Mouse (Mus musculus) left cerebral cortex, adult 2 months (tissue): ENCODE results near the gene Cd200. TPM values are rescaled to one million over a fixed set of nuclear protein-coding genes. Genes with fewer than 3 reads are reported as not detected.
"Not testable (repeated sequence)": the region's sequence is repeated elsewhere in the genome, so short reads cannot be mapped to it uniquely, and the experiment has no call there.

Experiments used
- DNase-seq, 2 experiments: peaks; one replicate each; pipeline ENCODE4 v3.0.0; 2021 to 2022; ENCODE audit warnings: low spot score in 2 of 2, mixed read lengths in 1 of 2; ENCODE audit errors: extremely low spot score in 1 of 2
- H3K27ac ChIP-seq: fragments of 200-600 bp; 2 replicates; pipeline ENCODE4 v1.8.1; 2022
- H3K4me3 ChIP-seq: fragments of 200-600 bp; 2 replicates; pipeline ENCODE4 v1.8.1; 2022
- CTCF ChIP-seq: fragments of 200-600 bp; IDR thresholded peaks from 2 replicates; pipeline ENCODE4 v1.8.1; 2022; ENCODE audit warnings: antibody characterized with exemption, mild to moderate bottlenecking, moderate library complexity
- intact Hi-C: fragments of 180-260 bp; cut with DNase I; formaldehyde crosslinking; loops from one replicate; pipeline ENCODE4 v1.15.1; 2025
- total RNA-seq, 2 experiments: library from RNA; stranded (reverse); gene quantifications; 2 replicates each; pipeline ENCODE4 v1.2.3; 2021

Cd200 gene
- total RNA-seq, 2 experiments from 2014 or later: 96.4 to 107 TPM

DNA sequence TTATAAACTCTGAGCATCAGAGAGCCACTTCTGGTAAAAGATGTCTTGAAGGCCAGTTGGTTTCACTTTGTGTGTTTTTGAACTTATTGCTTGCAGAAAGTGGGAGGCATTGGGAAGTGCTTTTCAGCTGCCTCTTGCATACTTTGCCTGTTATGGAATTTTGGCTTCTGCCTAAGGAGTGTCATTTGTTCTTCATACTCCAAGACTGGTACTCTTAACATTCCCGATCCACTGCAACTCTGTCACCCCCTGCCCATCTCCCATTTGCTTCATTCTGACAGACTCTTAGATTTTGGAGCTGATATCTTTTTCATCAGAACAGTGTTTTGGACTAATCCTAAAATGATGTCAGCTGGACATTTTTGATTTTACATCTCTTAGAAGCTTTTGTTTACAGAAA lies 51.7 kb downstream of the Cd200 start:
- no peak for TF ChIP-seq CTCF
- intact Hi-C loops: no loop called here

DNA sequence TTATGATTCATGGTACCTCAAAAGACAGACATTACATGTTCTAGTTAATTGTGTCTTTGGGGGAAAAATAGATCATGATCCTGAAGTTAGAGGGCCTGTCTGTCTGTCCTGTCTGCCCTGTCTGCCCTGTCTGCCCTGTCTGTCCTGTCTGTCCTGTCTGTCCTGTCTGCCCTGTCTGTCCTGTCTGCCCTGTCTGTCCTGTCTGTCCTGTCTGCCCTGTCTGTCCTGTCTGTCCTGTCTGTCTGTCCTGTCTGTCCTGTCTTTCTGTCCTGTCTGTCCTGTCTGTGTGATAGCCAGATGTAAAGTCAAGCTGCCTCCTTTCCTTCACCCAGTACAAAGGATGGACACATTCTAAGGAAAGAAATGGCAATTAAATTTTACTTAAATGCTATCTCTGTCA lies 56.0 kb downstream of the Cd200 start:
- intact Hi-C loops: no loop called here
- no peak for TF ChIP-seq CTCF
- DNase-seq: no peak
- Histone ChIP-seq H3K4me3 (no peak overlapping the region), H3K27ac (no peak overlapping the region)

More for the DNA sequence above, 51.7 kb downstream of the Cd200 start:
- Histone ChIP-seq H3K27ac (no peak overlapping the region; the same call in 1 of the 2 replicates), H3K4me3 (no peak overlapping the region)
- DNase-seq: no peak

GRCm38 (mm10) chr16:45350767-45351166 lies 58.1 kb downstream of the Cd200 start:
- H3K4me3 ChIP-seq: no peak overlapping the region
- H3K27ac ChIP-seq: no peak overlapping the region
- no peak for TF ChIP-seq CTCF
- DNase-seq: no peak
- intact Hi-C loops: no loop called here

DNA sequence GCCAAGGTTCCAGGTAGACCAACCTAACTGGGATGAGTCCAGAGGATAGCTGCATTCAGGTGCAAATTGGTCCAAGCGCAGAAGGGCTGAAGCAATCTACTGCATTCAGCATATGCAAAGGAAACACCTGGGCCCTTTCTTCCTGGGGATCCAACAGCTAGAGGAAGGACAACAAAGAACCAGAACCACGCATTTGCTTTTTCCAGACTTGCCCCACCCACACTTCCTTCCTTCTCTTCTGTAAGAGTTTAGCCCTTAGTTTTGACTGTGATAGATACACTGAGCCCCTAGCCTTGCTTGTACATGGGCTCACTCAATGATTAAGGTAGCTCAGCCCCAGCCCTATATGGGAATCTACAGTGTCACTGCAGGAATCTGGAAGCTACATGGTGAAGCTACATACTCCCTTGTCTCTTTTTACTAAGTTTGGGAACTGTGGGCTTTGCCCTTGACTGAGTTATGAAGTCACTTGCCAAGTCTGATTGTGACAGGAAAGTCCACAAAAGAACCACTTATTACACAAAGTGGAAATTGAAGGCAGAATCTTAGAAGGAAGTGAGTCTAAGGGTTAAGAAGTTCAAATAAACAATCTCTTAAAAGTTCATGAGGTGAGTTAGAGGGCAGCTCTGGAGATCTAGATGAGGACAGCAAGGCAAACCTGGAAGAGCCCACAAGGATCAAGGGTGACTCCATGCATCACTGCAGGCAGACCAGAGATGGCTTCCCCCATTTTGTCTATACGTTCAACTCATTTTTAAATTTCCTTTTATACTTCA lies 59.1 kb downstream of the Cd200 start:
- intact Hi-C loops: loop anchor here (5.0 kb wide), 1 partner anchor 58 kb away; the partner anchor contains the start of gene Cd200
- no peak overlapping the region for H3K27ac ChIP-seq
- TF ChIP-seq CTCF: no peak
- H3K4me3 ChIP-seq: no peak overlapping the region
- DNase-seq: no peak

DNA sequence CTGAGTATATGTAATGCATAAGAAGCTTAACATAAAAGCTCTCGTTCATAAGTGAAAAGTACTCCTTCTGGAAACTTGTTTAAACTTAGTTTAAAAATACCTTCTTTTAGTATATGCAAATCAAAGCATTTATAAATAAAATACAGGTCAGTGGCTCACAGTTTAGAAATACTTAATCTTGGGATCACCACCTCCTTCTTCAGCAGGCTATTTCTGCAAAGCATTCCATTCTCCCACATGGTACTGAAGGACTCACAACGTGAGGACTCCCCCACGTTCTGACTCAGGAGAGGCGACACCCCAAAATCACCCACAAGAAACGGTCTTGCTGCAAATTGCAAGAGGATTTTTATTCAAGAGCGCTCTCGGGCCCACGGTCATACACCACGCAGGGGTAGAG lies 60.6 kb downstream of the Cd200 start:
- DNase-seq, H3K27ac ChIP-seq, H3K4me3 ChIP-seq: not testable (repeated sequence)
- intact Hi-C loops: loop anchor here (5.0 kb wide), 1 partner anchor 59 kb away; the partner anchor contains the start of gene Cd200

- intact Hi-C loops: loop anchor here (5.0 kb wide), 1 partner anchor 60 kb away; the partner anchor contains the start of gene Cd200
- no peak overlapping the region for H3K4me3 ChIP-seq
- no peak overlapping the region for H3K27ac ChIP-seq
- no peak for DNase-seq
- no peak for TF ChIP-seq CTCF
Observed at GRCm38 (mm10) chr16:45346930-45347387, 61.9 kb downstream of the Cd200 start.

GRCm38 (mm10) chr16:45346367-45346766 lies 62.5 kb downstream of the Cd200 start:
- Histone ChIP-seq H3K4me3 (no peak overlapping the region), H3K27ac (no peak overlapping the region)
- no peak for DNase-seq
- intact Hi-C loops: loop anchor here (5.0 kb wide), 1 partner anchor 61 kb away; the partner anchor contains the start of gene Cd200
- no peak for TF ChIP-seq CTCF

GRCm38 (mm10) chr16:45344879-45345278 lies 64.0 kb downstream of the Cd200 start:
- TF ChIP-seq CTCF: no peak
- intact Hi-C loops: loop anchor here (5.0 kb wide), 1 partner anchor 62 kb away; the partner anchor contains the start of gene Cd200
- Histone ChIP-seq H3K4me3 (no peak overlapping the region), H3K27ac (no peak overlapping the region)
- DNase-seq: no peak

GRCm38 (mm10) chr16:45336478-45336877 lies 72.4 kb downstream of the Cd200 start:
- H3K27ac ChIP-seq: no peak overlapping the region
- TF ChIP-seq CTCF: no peak
- intact Hi-C loops: loop anchor here (10.0 kb wide), 1 partner anchor 268 kb away; no protein-coding TSS in a partner anchor
- no peak overlapping the region for H3K4me3 ChIP-seq
- no peak for DNase-seq

DNA sequence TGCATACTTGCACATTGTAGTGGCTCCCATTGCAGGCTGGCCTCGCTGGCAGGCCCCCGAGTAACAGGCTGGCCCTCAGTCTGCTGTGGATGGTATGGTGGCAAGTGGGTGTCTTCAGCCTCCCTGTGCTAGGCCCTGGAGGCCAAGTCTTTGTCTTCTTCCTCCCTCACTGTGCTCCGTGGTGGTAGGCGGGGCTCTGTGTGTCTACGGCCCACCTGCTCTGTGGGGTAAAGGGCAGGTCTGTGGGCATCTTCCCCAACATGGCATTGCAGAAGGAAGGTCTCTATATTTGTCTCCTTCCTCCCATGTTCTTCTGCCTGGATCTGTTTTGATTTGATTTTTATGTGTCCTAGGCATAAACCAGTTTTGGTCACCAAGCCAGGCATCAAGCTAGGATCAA lies 74.0 kb downstream of the Cd200 start:
- no peak for DNase-seq
- intact Hi-C loops: loop anchor here (5.0 to 10.0 kb wide), 2 partner anchors 72 to 270 kb away; partner anchors contain the start of gene Cd200
- no peak for TF ChIP-seq CTCF
- Histone ChIP-seq H3K4me3 (no peak overlapping the region), H3K27ac (no peak overlapping the region)

GRCm38 (mm10) chr16:45334376-45334765 lies 74.5 kb downstream of the Cd200 start:
- DNase-seq: no peak
- Histone ChIP-seq H3K4me3 (no peak overlapping the region), H3K27ac (no peak overlapping the region)
- no peak for TF ChIP-seq CTCF
- intact Hi-C loops: loop anchor here (5.0 to 10.0 kb wide), 2 partner anchors 73 to 270 kb away; partner anchors contain the start of gene Cd200

DNA sequence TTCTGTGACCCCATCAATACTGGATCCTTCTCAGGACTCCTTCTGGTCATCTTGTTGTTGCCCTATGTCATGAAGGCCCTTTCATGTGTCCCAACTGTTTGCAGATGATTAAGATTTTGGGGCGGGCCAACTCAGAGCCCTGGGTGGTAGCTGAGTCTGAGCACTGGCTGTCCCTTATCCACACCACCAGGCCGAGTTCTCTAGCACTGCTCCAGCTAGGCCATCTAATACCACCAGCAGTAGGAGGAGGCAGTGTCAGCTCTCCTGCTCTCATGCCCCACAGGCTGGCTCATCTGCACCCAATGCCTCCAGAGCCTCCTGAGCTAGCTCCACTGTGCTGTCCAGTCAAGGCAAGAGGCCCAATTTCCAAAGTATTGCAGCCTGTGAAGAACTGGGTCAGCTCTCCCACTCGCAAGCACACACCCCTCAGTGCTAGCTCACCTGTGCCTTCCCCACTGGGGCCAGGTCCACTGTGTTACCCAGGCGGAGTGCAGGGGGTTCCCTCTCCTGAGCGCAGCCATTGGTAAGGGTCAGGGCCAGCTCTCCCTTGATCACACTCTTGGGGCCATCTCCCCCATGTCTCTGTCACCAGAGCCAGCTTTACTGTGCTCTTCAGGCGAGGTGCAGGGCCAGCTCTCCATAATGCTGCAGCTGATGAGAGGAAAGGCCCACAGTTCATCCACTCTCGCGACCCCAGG lies 75.0 kb downstream of the Cd200 start:
- intact Hi-C loops: loop anchor here (5.0 to 10.0 kb wide), 2 partner anchors 73 to 271 kb away; partner anchors contain the start of gene Cd200
- Histone ChIP-seq H3K27ac (no peak overlapping the region), H3K4me3 (no peak overlapping the region)
- no peak for TF ChIP-seq CTCF
- DNase-seq: no peak
